Mouse (Mus musculus): ENCODE measurements around the gene Zfp865. TPM values are rescaled to one million over a fixed set of nuclear protein-coding genes. Genes with fewer than 3 reads are reported as not detected.

The Zfp865 gene
- polyA plus RNA-seq, 1 experiment from 2014 or later = 33.9 TPM

GRCm38 (mm10) chr7:5046112-5046511 is 25.9 kb downstream of the Zfp865 start:
- in situ Hi-C loops (cut with MboI; ENCODE audit: low pct_unique_long_range_greater_than_20kb) = loop anchor here (5.0 kb wide), 1 partner anchor 104 kb away; no protein-coding TSS in a partner anchor
- no peak for DNase-seq (ENCODE audit: low read depth, low spot score)
- POLR2A ChIA-PET = no interaction called here
- no peaks in the 10 kb centered on the region for H3K27me3 ChIP-seq
- no peak for TF ChIP-seq CTCF (IDR thresholded peaks at IDR 0.05)
- CTCF ChIA-PET = interaction anchor here (1.9 kb wide), 1 partner anchor 82 kb away, joined by 6 read pairs; the partner anchor contains the start of gene Sbk2
- no peak for ATAC-seq

GRCm38 (mm10) chr7:5047313-5047712 is 27.1 kb downstream of the Zfp865 start:
- ChIA-PET POLR2A (no interaction called here), CTCF (interaction anchor here (0.8 to 1.9 kb wide), 6 partner anchors 11 to 108 kb away, joined by 3 to 6 read pairs (median 4); partner anchors contain the start of gene Sbk2)
- ATAC-seq (no peak), DNase-seq (ENCODE audit: low read depth, low spot score) (no peak)
- in situ Hi-C loops (cut with MboI; ENCODE audit: low pct_unique_long_range_greater_than_20kb) = loop anchor here (5.0 kb wide), 1 partner anchor 105 kb away; no protein-coding TSS in a partner anchor
- H3K27me3 ChIP-seq = no peaks in the 10 kb centered on the region
- TF ChIP-seq CTCF (IDR thresholded peaks at IDR 0.05) = no peak

GRCm38 (mm10) chr7:5051193-5052192 is 31.3 kb downstream of the Zfp865 start, which contains the start of gene Zfp580:
Zfp580 (plus strand) TSS chr7:5051538.
- ATAC-seq (peak; percentile 80), DNase-seq (ENCODE audit: low read depth, low spot score) (peak; percentile 17)
- in situ Hi-C loops (cut with MboI; ENCODE audit: low pct_unique_long_range_greater_than_20kb) = loop anchor here (25.0 kb wide), 1 partner anchor 1111 kb away; the partner anchor contains the start of genes Zfp444 and Zfp787
- POLR2A ChIA-PET = interaction anchor here (0.6 to 2.0 kb wide), 8 partner anchors 9 to 146 kb away, joined by 3 to 10 read pairs (median 4); partner anchors contain the start of genes Gm44973 and Zfp784
- H3K27me3 ChIP-seq = no peaks in the 10 kb centered on the region
- no peak for TF ChIP-seq CTCF (IDR thresholded peaks at IDR 0.05)
- CTCF ChIA-PET = interaction anchor here (0.7 to 3.9 kb wide), 6 partner anchors 9 to 110 kb away, joined by 3 to 19 read pairs (median 6); partner anchors contain the start of genes 4632433K11Rik and Zfp579

GRCm38 (mm10) chr7:5052438-5052837 is 32.3 kb downstream of the Zfp865 start:
- no peaks in the 10 kb centered on the region for H3K27me3 ChIP-seq
- ATAC-seq = no peak
- in situ Hi-C loops (cut with MboI; ENCODE audit: low pct_unique_long_range_greater_than_20kb) = loop anchor here (25.0 kb wide), 1 partner anchor 1110 kb away; the partner anchor contains the start of genes Zfp444 and Zfp787
- no peak for DNase-seq (ENCODE audit: low read depth, low spot score)
- TF ChIP-seq CTCF (IDR thresholded peaks at IDR 0.05) = no peak
- POLR2A ChIA-PET = interaction anchor here (0.6 to 2.0 kb wide), 3 partner anchors 8 to 13 kb away, joined by 3 to 10 read pairs (median 5); partner anchors contain the start of genes U2af2 and Zfp784
- CTCF ChIA-PET = interaction anchor here (3.4 kb wide), 1 partner anchor 111 kb away, joined by 11 read pairs; no protein-coding TSS in a partner anchor

GRCm38 (mm10) chr7:5052931-5053343 is 32.8 kb downstream of the Zfp865 start:
- TF ChIP-seq CTCF (IDR thresholded peaks at IDR 0.05) = no peak
- POLR2A ChIA-PET = interaction anchor here (1.1 kb wide), 1 partner anchor 9 kb away, joined by 5 read pairs; the partner anchor contains the start of gene U2af2
- in situ Hi-C loops (cut with MboI; ENCODE audit: low pct_unique_long_range_greater_than_20kb) = loop anchor here (25.0 kb wide), 1 partner anchor 1109 kb away; the partner anchor contains the start of genes Zfp444 and Zfp787
- DNase-seq (ENCODE audit: low read depth, low spot score) = no peak
- CTCF ChIA-PET = no interaction called here
- no peaks in the 10 kb centered on the region for H3K27me3 ChIP-seq
- ATAC-seq = no peak

- in situ Hi-C loops (cut with MboI; ENCODE audit: low pct_unique_long_range_greater_than_20kb) = loop anchor here (25.0 kb wide), 1 partner anchor 1109 kb away; the partner anchor contains the start of genes Zfp444 and Zfp787
- DNase-seq (ENCODE audit: low read depth, low spot score) = no peak
- no peak for ATAC-seq
- no peak for TF ChIP-seq CTCF (IDR thresholded peaks at IDR 0.05)
- ChIA-PET CTCF (no interaction called here), POLR2A (no interaction called here)
- H3K27me3 ChIP-seq = no peaks in the 10 kb centered on the region
Observed at GRCm38 (mm10) chr7:5053456-5054179, 33.4 kb downstream of the Zfp865 start.

GRCm38 (mm10) chr7:5056651-5057263 is 36.6 kb downstream of the Zfp865 start:
- ChIA-PET CTCF (no interaction called here), POLR2A (no interaction called here)
- DNase-seq (ENCODE audit: low read depth, low spot score) = no peak
- no peaks in the 10 kb centered on the region for H3K27me3 ChIP-seq
- ATAC-seq = no peak
- in situ Hi-C loops (cut with MboI; ENCODE audit: low pct_unique_long_range_greater_than_20kb) = loop anchor here (25.0 kb wide), 1 partner anchor 1106 kb away; the partner anchor contains the start of genes Zfp444 and Zfp787
- no peak for TF ChIP-seq CTCF (IDR thresholded peaks at IDR 0.05)

GRCm38 (mm10) chr7:5057381-5057780 is 37.2 kb downstream of the Zfp865 start:
- ChIA-PET CTCF (no interaction called here), POLR2A (no interaction called here)
- ATAC-seq (no peak), DNase-seq (ENCODE audit: low read depth, low spot score) (no peak)
- in situ Hi-C loops (cut with MboI; ENCODE audit: low pct_unique_long_range_greater_than_20kb) = loop anchor here (25.0 kb wide), 1 partner anchor 1105 kb away; the partner anchor contains the start of genes Zfp444 and Zfp787
- no peaks in the 10 kb centered on the region for H3K27me3 ChIP-seq
- TF ChIP-seq CTCF (IDR thresholded peaks at IDR 0.05) = no peak

- in situ Hi-C loops (cut with MboI; ENCODE audit: low pct_unique_long_range_greater_than_20kb) = loop anchor here (25.0 kb wide), 1 partner anchor 1104 kb away; the partner anchor contains the start of genes Zfp444 and Zfp787
- ATAC-seq = no peak
- TF ChIP-seq CTCF (IDR thresholded peaks at IDR 0.05) = no peak
- ChIA-PET POLR2A (no interaction called here), CTCF (no interaction called here)
- no peaks in the 10 kb centered on the region for H3K27me3 ChIP-seq
- DNase-seq (ENCODE audit: low read depth, low spot score) = no peak
Observed at GRCm38 (mm10) chr7:5057804-5058203, 37.6 kb downstream of the Zfp865 start.

Measured in Patski (cell line).